Mouse (Mus musculus) cerebellum, adult 2 months (tissue): ENCODE data around the gene Phf24.

Source experiments
- CTCF ChIP-seq: fragments of 200-500 bp; IDR thresholded peaks from 2 replicates; pipeline ENCODE4 v1.5.1; 2011; ENCODE audit warnings: low read depth, mild to moderate bottlenecking, control low read depth, low read length, moderate library complexity, borderline replicate concordance; ENCODE audit not compliant: insufficient read depth
- POLR2A ChIP-seq: fragments of 200-500 bp; IDR thresholded peaks from 2 replicates; pipeline ENCODE4 v1.6.1; 2011; ENCODE audit warnings: low read length, control low read depth, borderline replicate concordance; ENCODE audit not compliant: insufficient read depth

GRCm38 (mm10) chr4:42904966-42905365 lies 11.5 kb upstream of the Phf24 start:
- TF ChIP-seq POLR2A: no peak
- no peak for TF ChIP-seq CTCF
